Mouse (Mus musculus) heart, embryonic 10.5 days (tissue): ENCODE measurements around the gene Arhgap9. TPM values are rescaled to one million over a fixed set of nuclear protein-coding genes. Genes with fewer than 3 reads are reported as not detected.
A peak's percentile ranks its signal among the peaks of the same experiment; 100 is the strongest.
"Not testable (repeated sequence)": the region's sequence is repeated elsewhere in the genome, so short reads cannot be mapped to it uniquely, and the experiment has no call there.

Experiments
- DNase-seq: peaks from one replicate; pipeline ENCODE4 v3.0.0-alpha.2; 2017; ENCODE audit warnings: low spot score
- H3K27ac ChIP-seq: fragments of 300-500 bp; sonication (generic); 2 replicates; pipeline ENCODE4 v1.5.1; 2016; ENCODE audit warnings: mild to moderate bottlenecking
- H3K27me3 ChIP-seq: fragments of 300-500 bp; sonication (generic); 2 replicates; pipeline ENCODE4 v1.6.1; 2016; ENCODE audit warnings: mild to moderate bottlenecking; ENCODE audit not compliant: poor library complexity, insufficient read depth, severe bottlenecking
- H3K36me3 ChIP-seq: fragments of 300-500 bp; sonication (generic); 2 replicates; pipeline ENCODE4 v1.6.1; 2016; ENCODE audit warnings: mild to moderate bottlenecking, moderate library complexity
- H3K4me1 ChIP-seq: fragments of 300-500 bp; sonication (generic); 2 replicates; pipeline ENCODE4 v1.6.1; 2016; ENCODE audit warnings: mild to moderate bottlenecking
- H3K4me3 ChIP-seq: fragments of 300-500 bp; sonication (generic); 2 replicates; pipeline ENCODE4 v1.5.1; 2016; ENCODE audit warnings: mild to moderate bottlenecking, moderate library complexity
- H3K9me3 ChIP-seq: fragments of 300-500 bp; sonication (generic); 2 replicates; pipeline ENCODE4 v1.6.1; 2016; ENCODE audit warnings: mild to moderate bottlenecking, moderate library complexity
- WGBS: fragments of 180-500 bp; shearing (Covaris S2); methylation state at CpG from one replicate; pipeline ENCODE4 v1.1.7; 2016; 5-methylcytosine and 5-hydroxymethylcytosine counted together
- polyA plus RNA-seq: library from polyadenylated mRNA; unstranded; fragments of >200 nt; fragmentation: Nextera tagmentation; extraction: Ambion mirVana; gene quantifications from 2 replicates; pipeline ENCODE4 v1.2.1, GENCODE M21; 2016

Gene Arhgap9
- polyA plus RNA-seq, 1 experiment from 2014 or later = 3.1 TPM

GRCm38 (mm10) chr10:127295986-127296794, 25.6 kb upstream of the Arhgap9 start:
- WGBS = 89% methylated on average over 24 of the region's 24 CpGs
- Histone ChIP-seq H3K9me3 (no peaks in the 10 kb centered on the region), H3K4me1 (peaks cover 46% of the 10 kb centered on the region), H3K4me3 (no peak overlapping the region), H3K36me3 (peaks cover 82% of the 10 kb centered on the region), H3K27ac (peak overlapping the region; percentile 11; the same call in 1 of the 2 replicates), H3K27me3 (no peaks in the 10 kb centered on the region)
- DNase-seq = no peak

GRCm38 (mm10) chr10:127297015-127297871, 24.5 kb upstream of the Arhgap9 start:
- H3K27ac ChIP-seq = peak overlapping the region; percentile 11; the same call in 1 of the 2 replicates
- 74% methylated on average over 16 of the region's 16 CpGs for WGBS

DNA sequence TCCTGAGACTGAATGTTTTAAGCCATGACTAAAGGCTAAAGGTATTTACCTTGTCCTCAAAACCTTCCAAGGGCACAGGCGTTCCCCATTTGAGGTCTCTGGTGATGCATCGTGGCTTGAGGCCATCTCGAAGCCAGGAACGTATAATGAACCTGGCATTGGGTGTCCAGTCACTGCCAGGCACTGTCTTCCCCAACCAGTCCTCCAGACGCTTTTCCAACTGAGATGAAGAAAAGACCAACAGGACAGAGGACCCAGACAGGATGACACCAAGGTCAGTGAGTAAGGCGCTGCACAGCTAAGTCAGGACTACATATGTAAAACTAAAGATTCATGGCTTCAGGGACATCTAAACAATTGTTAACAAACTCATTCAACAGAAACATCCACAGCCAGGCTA, 21.4 kb upstream of the Arhgap9 start:
- 94% methylated on average over 6 of the region's 6 CpGs for WGBS
- H3K9me3 ChIP-seq = no peaks in the 10 kb centered on the region
- peaks cover 98% of the 10 kb centered on the region for H3K36me3 ChIP-seq
- peaks cover 22% of the 10 kb centered on the region for H3K4me1 ChIP-seq
- no peak overlapping the region for H3K27ac ChIP-seq
- no peak for DNase-seq
- no peaks in the 10 kb centered on the region for H3K27me3 ChIP-seq
- no peak overlapping the region for H3K4me3 ChIP-seq

More at GRCm38 (mm10) chr10:127297015-127297871, 24.5 kb upstream of the Arhgap9 start:
- Histone ChIP-seq H3K9me3 (no peaks in the 10 kb centered on the region), H3K27me3 (no peaks in the 10 kb centered on the region), H3K4me1 (peaks cover 37% of the 10 kb centered on the region), H3K4me3 (no peak overlapping the region), H3K36me3 (peaks cover 92% of the 10 kb centered on the region)
- DNase-seq = no peak

DNA sequence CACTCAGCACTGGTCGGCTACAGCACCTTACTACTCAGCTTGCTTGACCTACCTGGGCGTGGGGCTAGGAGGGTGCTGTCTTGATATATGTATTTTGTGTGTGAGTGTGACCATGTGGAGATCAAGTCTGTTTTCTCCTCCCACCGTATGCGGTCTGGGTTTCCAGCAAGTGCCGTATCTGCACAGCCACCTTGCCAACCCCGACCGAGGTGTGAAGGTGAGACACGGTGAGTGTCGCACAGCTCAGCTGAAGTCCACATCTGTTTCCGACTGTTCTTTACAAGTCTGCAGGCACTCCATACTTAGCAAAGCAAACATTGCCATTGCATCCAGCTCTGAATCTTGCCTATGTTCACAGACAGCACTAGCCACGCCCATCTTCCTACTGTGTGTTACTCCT, 18.6 kb upstream of the Arhgap9 start:
- Histone ChIP-seq H3K27ac (no peak overlapping the region), H3K4me1 (no peaks in the 10 kb centered on the region), H3K9me3 (no peaks in the 10 kb centered on the region), H3K4me3 (no peak overlapping the region), H3K27me3 (no peaks in the 10 kb centered on the region), H3K36me3 (peaks cover 98% of the 10 kb centered on the region)
- DNase-seq = no peak
- WGBS = 93% methylated on average over 11 of the region's 11 CpGs

GRCm38 (mm10) chr10:127309167-127309566, 12.6 kb upstream of the Arhgap9 start:
- DNase-seq, H3K4me3 ChIP-seq, H3K9me3 ChIP-seq, H3K27me3 ChIP-seq, H3K4me1 ChIP-seq, H3K27ac ChIP-seq: not testable (repeated sequence)
- 83% methylated on average over 3 of the region's 3 CpGs for WGBS
- peaks cover 59% of the 10 kb centered on the region for H3K36me3 ChIP-seq

DNA sequence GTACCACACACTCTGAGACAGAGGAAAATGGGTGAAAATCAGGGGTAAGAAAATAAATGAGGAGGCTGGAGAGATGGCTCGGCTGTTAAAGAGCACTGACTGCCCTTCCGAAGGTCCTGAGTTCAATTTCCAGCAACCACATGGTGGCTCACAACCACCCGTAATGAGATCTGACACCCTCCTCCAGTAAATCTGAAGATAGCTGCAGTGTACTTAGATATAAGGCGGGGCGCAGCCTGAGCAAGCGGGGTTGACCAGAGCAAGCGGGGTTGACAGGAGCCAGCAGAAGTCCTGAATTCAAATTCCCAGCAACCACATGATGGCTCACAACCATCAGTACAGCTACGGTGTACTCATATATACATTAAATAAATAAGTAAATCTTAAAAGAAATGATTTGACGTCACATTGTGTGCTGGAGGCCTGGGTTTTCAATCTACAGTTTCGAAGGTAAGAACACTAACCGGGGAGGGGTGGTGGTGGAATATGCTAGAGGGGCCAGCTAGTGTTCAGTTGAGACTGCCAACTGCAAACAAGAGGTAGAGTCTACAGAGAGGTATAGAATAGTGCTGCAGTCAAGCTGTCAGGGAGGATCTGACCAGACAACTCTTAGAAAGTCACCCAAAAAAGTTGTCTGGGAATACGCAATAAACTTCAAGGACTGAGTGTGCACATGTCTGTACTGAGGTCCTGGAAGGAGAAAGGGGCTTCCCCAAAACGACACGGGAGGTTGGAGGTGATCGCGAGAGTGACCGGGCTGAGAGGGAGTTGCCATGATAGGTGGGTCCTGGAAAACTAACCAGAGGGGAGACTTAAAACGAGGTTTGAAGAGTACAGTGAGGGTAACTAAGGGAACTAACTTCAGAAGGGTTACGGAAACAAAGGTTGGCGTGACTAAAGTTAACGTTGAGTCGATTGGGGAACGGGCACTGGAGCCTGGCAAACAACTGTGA, 11.0 kb upstream of the Arhgap9 start:
- Histone ChIP-seq H3K27me3 (no peaks in the 10 kb centered on the region), H3K4me3 (peak overlapping the region; percentile 77), H3K27ac (peak overlapping the region; percentile 91), H3K9me3 (no peaks in the 10 kb centered on the region), H3K36me3 (peaks cover 43% of the 10 kb centered on the region), H3K4me1 (peaks cover 10% of the 10 kb centered on the region)
- WGBS = 35% methylated on average over 23 of the region's 23 CpGs
- DNase-seq = peak; percentile 85

GRCm38 (mm10) chr10:127311476-127312355, 10.0 kb upstream of the Arhgap9 start, which contains the start of gene Mars:
Gene Mars (minus strand): TSS chr10:127311786.
- Histone ChIP-seq H3K27ac (peak within 1 kb of the TSS; percentile 91), H3K36me3 (peaks cover 34% of the 10 kb centered on the region), H3K27me3 (no peaks in the 10 kb centered on the region), H3K4me1 (peaks cover 10% of the 10 kb centered on the region), H3K4me3 (peak within 1 kb of the TSS; percentile 77), H3K9me3 (no peaks in the 10 kb centered on the region)
- peak; percentile 97 for DNase-seq
- under 1% methylated on average over 65 of the region's 65 CpGs for WGBS

- Histone ChIP-seq H3K27me3 (no peaks in the 10 kb centered on the region), H3K36me3 (peaks cover 28% of the 10 kb centered on the region), H3K27ac (peak overlapping the region; percentile 91), H3K4me1 (peaks cover 10% of the 10 kb centered on the region), H3K9me3 (no peaks in the 10 kb centered on the region), H3K4me3 (peak overlapping the region; percentile 77)
- peak; percentile 92 for DNase-seq
- WGBS = 2% methylated on average over 4 of the region's 4 CpGs
These were observed 9.4 kb upstream of the Arhgap9 start for GRCm38 (mm10) chr10:127312356-127312676.

- H3K36me3 ChIP-seq = peaks cover 22% of the 10 kb centered on the region
- 72% methylated on average over 4 of the region's 4 CpGs for whole genome bisulfite sequencing
- no peak for DNase-seq
- H3K27ac ChIP-seq = no peak overlapping the region
- peaks cover 10% of the 10 kb centered on the region for H3K4me1 ChIP-seq
- H3K27me3 ChIP-seq = no peaks in the 10 kb centered on the region; the same call in 1 of the 2 replicates
- H3K4me3 ChIP-seq = no peak overlapping the region
- H3K9me3 ChIP-seq = no peaks in the 10 kb centered on the region
These were observed 8.9 kb upstream of the Arhgap9 start for GRCm38 (mm10) chr10:127312858-127313257.

DNA sequence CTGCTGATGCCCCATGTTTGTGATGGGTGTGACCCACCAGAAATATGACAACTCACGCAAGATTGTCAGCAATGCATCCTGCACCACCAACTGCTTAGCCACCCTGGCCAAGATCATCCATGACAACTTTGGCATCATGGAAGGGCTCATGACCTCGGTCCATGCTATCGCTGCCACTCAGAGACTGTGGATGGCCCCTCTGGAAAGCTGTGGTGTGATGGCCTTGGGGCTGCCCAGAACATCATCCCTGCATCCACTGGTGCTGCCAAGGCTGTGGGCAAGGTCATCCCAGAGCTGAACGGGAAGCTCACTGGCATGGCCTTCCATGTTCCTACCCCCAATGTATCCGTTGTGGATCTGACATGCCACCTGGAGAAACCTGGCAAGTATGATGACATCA, 8.2 kb upstream of the Arhgap9 start:
- WGBS = 86% methylated on average over 5 of the region's 5 CpGs
- H3K36me3 ChIP-seq = peaks cover 16% of the 10 kb centered on the region
- H3K4me3 ChIP-seq, H3K27ac ChIP-seq, H3K27me3 ChIP-seq, H3K9me3 ChIP-seq, H3K4me1 ChIP-seq, DNase-seq: not testable (repeated sequence)

- not testable (repeated sequence) for DNase-seq, H3K27me3 ChIP-seq
These were observed 6.8 kb upstream of the Arhgap9 start for GRCm38 (mm10) chr10:127314950-127315349.

More at GRCm38 (mm10) chr10:127314950-127315349, 6.8 kb upstream of the Arhgap9 start:
- WGBS = 62% methylated on average over 1 of the region's 1 CpGs
- H3K27ac ChIP-seq, H3K9me3 ChIP-seq, H3K4me1 ChIP-seq, H3K36me3 ChIP-seq, H3K4me3 ChIP-seq: not testable (repeated sequence)
